13 mouse cellular contexts compared by ENCODE assay signal in the genomic region with DNA sequence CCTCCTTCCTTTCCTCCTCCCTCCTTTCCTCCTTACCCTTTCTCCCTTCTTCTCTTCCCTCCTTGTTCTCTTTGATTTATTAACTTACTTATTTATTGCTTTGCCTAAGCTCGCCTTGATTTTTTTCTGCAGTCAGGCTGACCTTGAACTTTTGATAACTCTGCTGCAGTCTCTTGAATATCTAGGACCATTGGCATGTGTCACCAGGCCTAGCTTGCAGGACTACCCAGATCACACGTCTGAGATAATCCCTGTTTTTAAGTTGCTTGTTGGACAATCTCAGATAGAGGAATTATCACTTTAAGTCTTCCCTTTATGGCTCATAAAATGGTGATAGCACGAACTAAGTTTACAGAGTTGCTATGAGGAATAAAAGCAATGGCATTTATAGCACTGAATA.
"Had no signal": no experiment of that assay in that cellular context is flagged by ENCODE, and none has a peak within 500 bp of the region (broad histone marks: within the 10 kb centered on the region; RNA-seq: fewer than 3 reads in every experiment).

No protein-coding gene starts in this region.

- H3K4me1 ChIP-seq: liver, embryonic 13.5 days had no signal

- H3K9ac ChIP-seq: liver, embryonic 13.5 days had no signal

- H3K9me3 ChIP-seq: liver, embryonic 13.5 days had no signal

- H3K36me3 ChIP-seq: liver, embryonic 13.5 days had no signal

- H3K4me3 ChIP-seq: left cerebral cortex, adult 2 months; liver, embryonic 13.5 days had no signal

- H3K27me3 ChIP-seq: liver, embryonic 13.5 days had no signal

- DNase-seq: kidney, postnatal 10 days; kidney, postnatal 36 days; layer of hippocampus, postnatal 36 days; liver, embryonic 13.5 days; lung, adult 2 months; lung, postnatal 14 days; lung, postnatal 4 days; midbrain, embryonic 14.5 days; thymus, adult 2 months; thymus, postnatal 14 days; thymus, postnatal 4 days had no signal

- H3K27ac ChIP-seq: left cerebral cortex, adult 2 months; liver, embryonic 13.5 days had no signal

- H3K4me2 ChIP-seq: liver, embryonic 13.5 days; midbrain, embryonic 11.5 days had no signal
